Mouse (Mus musculus) spleen, postnatal 10 days (tissue): ENCODE measurements around the gene Sema6d.

Experiments
- DNase-seq, 2 experiments: peaks; one replicate each; pipeline ENCODE4 v3.0.0; 2021 to 2022; ENCODE audit warnings: low spot score in 2 of 2

Gene Sema6d

DNA sequence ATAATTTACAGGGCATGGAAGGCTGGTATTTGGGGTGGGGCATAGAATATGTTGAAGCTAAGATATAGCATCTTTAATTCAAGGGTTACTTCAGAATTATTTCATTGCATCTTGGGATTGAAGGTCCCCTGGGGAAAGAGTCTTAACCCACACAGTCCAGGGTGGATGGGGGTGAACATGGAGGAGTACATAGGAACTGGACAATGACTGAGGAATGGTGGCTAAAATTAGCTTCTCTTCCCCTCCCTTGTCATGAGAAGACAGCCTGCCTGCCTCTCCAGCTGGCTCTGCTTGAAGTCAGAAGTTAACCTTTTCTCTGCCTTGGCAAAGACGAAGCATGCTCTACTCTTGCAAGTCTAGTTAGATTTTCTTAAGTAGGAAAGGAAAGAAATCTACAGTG, 377.7 kb downstream of the Sema6d start:
- DNase-seq: no peak

DNA sequence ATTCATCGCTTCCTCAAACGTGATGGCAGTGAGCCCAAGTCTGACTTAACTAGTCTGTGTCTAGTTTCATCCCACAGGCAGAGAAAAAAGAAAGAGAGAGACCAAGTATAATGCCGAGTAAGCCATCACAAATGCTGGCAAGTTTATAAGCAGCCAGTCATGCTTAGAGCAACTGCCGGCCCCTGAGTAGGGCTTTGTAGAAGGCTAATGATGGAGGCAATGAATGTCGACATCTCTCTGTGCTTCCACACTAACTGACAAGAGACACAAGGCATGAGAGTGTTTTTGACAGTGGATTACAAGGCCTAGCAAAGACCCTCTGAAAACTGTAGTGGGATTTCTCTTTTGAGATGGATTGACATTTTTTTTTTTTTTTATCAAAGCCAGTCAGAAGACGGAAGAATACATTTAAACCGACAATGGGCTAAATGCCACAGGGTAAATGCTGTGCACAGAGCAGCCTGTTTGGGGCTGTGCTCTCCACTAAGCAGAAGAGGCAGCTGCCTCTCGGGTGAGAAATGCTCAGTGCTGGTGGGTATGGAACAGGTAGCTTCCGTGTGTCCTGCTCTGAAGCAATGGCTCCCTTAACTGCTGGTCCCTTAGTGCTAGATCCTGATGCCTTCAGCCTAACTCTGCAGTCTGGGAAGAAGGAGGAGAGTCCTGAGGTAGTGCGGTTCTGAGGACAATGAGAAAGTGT, 380.7 kb downstream of the Sema6d start:
- no peak for DNase-seq

DNA sequence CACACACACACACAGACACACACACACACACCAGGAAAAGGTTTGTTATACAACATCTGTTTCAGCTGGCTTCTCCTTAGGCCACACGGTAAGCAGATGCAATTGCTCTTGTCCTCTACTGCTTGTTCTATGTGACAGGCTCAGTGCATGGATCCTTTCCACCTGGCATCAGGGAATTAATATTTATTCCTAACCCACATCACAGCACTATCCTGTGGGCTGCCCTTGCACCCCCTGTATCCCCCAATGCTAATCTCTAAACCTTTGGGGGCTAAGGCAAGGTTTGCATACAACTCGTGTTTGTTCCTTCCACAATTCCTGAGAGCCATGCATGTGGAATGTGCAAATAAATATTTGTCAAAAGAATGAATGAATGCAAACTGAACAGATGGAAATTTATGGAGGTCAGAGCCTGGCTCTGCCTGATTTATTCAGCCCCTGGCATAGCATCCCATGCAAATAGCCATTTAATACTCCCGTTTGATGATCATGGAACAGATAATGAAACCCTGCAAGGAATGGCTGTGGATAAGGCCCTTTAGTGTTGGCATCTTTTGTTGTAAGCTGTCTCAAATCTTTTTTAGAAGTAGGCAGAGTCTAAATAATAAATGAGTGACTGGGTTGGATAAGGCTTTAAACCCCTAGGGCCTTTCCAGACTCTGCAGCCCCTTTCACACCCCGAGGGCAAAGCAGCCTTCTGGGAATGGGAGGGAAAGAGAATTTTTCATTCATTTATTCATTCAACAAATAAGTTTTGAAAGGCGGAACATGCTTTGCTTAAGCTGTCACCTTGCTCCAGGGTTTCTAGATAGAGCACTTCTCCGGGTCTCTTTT, 383.1 kb downstream of the Sema6d start:
- DNase-seq: no peak

DNA sequence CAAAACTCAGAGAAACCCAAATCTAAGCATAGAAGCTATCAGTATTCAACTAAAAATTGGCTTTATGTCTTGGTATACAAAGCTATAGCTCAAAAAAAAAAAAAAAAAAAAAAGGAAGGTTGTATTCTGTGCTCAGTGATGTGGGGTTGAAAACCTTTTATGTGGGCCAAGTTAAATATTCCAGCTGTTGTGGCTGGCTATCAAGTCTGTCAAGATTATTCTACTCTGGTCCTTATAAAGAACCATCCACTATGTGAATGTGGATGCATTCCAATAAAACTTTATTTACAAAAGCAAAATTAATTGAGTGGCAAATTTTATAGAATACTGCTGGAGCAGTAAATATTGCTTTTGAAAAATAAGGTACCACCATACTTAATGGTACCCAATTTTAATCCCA, 388.1 kb downstream of the Sema6d start:
- no peak for DNase-seq

DNA sequence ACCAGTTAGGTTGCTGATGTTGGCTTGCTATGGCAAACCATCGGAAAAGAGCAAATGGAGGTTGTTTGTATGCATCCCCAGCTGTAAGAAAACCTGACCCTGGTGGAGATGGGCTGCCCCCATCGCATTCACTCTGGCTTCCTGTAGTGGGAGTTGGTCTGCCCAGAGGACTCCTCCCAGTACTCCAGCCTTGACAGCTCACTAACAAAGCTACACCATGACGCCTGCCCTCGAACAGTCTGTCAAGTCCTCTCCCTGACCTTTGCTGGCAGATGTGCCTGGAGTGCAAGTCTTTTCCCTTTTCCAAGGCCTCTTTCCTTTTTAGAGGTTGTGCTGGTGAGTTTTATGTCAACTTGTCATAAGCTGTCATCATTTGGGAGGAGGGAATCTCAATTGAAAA, 388.8 kb downstream of the Sema6d start:
- no peak for DNase-seq

DNA sequence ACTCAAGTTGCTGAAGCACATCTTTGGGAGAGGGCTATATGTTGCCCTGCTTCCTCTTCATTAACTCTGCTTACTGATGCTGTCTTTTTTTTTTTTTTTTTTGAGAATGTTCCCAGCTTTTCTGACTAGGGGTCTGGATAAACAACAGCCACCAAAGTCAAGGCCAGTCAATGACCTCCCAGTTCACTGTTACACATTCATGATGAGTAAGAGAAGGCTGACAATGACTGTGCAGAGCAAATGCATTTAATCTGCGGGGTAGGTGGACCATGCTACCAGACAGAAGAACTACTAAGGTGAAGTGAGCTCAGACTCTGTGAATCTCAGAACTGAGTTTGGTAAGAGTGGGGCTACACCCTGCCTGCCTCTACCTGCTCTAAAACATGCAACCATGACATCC, 396.0 kb downstream of the Sema6d start:
- DNase-seq: no peak

DNA sequence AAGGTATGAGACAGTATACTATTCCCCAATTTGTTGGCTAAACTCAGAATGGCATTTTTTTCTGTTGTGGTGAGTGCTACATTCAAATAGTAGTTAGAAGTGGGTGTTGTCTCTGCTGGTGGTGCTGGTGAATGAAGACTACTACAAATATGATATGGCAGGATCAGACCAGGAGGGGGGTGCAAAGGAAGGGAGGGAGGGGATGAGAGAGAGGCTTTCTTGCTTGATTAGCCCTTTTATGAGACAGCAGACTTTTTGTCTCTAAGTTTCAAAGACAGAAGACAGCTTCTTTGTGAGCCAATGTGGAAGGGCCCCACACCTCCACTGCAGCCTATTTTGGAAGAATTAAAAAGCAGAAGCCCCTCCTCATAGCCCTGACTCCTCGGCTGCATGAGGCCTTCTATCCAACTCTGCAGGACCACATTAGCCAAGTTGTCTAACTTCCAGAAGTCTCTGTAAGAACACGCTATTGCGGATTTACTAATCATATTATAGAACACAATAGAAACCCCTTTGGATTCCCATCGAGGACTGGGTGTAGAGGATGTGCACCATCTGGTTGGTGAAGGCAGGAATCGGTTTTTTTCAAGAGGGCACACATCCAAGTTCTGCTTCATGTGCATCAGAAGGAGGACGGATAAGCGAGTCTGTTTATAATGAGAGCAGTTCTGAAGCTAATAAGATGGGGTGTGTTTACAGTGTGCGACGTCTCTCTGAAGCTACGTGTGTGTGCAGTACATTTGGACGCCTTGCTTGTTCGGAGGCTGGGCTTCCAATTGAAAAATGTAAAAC, 400.4 kb downstream of the Sema6d start:
- no peak for DNase-seq

DNA sequence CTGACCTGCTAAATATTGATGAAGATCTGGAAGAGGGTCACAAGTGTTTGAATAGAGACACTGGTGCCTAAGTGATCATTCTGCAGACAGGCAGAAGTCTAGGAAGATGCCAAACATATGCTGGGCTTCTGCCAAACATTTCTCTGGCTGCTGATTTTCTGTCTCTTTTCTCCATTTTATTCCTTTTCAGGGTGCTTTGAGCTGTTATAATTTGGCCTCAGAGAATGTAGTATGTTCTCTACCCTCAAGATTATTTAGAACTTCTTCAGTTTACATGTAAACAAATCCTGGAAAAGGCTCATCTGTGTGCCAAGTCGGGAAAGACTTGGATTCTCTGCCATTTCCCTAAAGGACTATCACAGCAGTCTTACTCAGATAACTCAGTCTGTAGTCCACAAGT, 406.0 kb downstream of the Sema6d start:
- no peak for DNase-seq

DNA sequence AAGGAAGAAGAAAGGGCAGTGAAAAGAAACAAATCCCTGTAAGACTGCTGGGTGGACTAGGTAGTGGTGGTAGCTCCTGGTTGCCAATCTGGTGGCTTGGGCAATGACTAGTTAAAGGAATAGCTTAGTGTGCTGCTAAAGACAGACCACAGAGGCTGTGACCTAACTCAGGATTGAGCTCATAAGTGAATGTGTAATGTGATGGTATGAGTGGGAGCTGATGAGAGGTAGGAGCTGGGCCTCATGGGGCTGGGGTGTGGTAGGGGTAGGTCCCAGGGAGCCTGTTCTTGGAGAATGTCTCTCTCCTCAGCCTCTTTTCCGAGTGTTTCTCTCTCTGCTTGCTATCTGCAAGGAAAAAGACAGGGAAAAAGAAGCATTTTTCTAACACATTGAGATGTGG, 409.9 kb downstream of the Sema6d start:
- no peak for DNase-seq

DNA sequence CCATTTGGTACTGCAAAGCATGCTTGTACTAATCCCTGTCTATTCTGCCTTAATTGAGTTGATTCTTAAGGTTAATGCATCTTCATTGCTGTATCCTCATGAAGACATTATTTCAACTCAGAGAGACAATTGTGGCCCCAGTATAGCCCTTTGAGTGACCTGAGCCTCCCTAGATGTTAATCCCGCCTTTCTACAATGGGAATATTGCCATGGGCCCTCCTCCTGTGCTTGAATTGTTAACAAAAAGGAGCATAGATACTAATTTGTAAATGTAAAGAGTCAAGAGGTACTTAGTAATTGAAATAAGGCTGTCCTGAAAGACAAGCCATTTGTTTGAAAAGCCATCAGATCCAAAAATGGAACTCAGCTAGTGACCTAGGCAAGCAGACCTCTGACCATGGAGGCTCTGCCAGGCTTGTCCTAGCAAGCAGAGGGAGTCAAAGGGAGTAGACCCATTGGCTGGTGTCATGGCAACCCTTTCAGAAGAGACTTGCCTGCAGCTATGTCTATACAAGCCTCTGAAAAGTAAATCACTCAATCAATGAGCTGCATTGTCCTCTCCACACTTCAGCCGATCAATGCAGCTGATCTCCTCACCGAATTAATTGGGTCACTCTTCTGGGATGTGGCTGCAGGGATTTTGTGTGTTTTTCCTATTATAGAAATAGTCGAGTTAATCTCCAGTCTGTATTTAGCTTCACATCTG, 416.2 kb downstream of the Sema6d start:
- no peak for DNase-seq

DNA sequence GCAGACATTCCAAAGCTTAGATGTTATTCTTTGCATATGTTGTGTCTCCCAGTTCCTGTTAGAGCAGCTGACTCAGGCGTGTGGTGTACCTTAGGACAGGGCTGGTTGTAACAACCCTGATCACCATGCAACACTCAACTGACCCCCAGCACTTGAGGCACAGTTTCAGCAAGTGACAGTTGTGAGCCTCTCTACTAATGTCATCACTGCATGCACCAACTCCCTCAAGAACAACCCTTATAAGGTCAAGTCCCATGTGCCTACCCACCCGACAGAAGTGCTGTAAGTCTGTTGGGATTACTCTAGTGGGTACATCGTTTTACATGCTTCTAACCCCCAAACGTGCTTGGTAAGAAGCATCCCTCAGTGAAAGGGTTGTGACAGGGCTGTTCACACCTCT, 418.0 kb downstream of the Sema6d start:
- DNase-seq: no peak

DNA sequence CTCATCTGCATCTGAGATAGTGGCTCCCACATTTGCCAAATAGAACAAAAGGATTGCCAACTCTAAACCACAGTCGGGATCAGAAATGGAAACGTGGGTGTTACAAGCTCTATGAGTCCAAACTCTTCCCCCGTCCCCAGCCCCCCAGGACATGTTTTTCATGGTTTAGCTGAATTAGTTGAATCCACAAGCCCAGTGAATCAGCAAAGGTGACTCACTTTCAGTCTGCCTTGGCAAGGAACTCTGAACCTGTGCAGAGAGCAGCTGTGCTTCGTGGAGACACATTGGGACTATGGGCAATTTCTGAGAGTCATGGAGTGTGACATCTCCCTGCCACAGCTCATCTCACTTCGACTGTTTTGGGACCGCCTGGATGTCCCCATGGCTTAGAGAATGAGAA, 419.7 kb downstream of the Sema6d start:
- no peak for DNase-seq

DNA sequence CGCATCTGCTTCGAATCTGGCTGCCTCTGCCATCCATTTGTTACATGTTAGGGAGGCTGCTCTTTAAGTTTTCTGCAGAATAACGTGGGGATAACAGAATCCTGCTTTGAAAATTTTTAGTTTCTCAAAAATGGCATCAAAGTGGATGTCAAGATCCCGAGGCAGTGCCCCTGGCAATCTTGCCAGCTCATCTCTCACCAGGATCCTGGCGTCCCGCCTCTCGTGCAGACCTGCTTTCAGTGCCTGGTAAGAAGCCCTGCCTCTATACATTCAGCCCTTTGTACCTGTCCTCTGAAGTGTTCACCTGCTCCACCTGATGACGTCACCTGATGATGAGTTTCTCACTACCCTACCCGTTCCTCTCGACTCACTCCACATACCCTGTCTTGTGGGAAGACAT, 422.1 kb downstream of the Sema6d start:
- no peak for DNase-seq

DNA sequence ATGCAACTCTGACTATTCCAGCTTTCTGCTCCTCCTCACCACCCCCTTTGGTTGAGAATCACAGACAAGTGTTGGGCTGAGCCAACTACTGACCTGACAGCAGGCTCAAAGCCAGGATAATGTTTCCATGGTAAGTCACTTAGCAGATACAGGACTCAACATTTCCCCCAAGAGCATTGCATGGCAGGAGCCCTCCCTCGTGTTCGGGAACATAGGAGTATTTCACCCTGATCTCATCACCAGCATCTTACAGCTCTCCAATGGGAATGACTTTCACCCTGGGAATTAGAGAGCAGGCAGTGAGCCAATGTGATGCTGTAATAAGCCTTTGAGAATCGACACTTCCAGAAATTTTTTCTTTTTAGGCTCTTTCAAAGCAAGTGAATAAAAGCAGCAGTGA, 432.7 kb downstream of the Sema6d start:
- DNase-seq: no peak

DNA sequence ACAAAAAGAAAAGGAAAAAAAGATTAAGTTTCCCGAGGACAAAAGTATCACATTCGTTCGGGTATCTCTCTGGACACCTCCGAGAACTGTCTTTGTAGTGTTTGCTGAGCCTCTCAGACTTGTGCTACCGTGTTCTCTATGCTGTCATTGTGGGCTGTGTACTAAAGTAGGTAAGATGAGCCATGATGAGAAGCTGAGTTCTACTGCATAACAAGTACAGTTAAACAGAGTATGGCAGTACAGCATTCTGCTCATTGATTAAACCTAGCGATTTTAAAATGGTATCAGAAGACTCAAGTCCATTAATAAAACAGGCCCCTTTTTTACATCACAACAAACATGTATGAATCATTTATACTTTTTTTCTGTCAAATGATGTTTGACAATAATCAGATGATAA, 433.9 kb downstream of the Sema6d start:
- DNase-seq: no peak

DNA sequence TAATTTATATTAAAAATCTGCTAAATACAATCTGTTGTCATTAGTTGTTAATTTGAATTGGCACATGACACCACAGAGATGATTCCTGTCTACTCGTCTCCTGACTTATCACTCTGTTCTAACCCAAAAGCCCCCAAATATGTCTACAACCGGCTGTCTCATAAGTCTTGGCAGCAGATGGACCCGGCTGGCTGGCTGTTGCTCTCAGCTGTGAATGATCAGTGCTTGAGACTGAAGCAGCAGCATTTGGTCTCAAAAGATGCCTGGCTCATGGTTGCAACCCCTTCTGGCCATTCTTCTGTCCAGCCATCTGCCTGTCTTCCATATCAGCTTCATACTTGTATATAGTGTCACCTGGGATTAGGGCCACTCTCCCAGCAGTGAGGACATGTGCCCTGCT, 434.4 kb downstream of the Sema6d start:
- no peak for DNase-seq

DNA sequence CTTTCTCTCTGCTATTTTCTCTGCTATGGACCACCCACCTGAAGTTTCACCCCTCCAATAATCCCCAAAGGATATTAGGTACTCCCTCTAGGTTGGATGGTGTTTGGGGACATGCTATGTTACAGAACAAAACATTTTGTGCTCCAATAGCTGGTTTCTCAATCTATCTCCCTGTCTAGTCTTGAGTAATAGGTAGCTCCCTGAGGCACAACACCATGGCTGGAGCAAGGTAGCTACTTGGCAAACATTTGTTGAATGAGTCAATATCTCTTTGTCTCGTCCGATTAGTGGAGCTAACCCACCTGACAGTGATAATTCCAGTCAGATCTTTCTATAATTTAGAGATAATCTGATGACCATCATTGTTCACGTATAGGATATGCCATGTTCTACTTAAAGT, 437.9 kb downstream of the Sema6d start:
- no peak for DNase-seq

DNA sequence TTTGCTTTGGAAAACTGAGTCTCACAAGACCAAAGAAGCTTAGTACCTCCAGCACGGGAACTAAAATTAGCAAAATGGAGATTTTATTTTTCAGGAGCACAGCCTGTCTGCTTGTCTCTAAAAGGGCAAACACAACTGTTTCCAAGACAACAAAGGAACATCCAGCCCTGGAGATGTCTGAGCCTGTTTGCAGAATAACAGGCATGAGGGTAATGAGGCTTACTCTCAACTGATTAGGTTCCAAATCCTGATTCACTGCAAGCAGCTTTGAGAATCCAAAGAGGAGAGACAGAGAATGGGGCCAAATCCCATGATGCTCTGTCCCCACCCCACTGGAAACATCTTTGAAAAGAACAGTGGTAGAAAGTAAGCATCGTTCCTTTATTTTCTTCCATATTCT, 440.7 kb downstream of the Sema6d start:
- no peak for DNase-seq

DNA sequence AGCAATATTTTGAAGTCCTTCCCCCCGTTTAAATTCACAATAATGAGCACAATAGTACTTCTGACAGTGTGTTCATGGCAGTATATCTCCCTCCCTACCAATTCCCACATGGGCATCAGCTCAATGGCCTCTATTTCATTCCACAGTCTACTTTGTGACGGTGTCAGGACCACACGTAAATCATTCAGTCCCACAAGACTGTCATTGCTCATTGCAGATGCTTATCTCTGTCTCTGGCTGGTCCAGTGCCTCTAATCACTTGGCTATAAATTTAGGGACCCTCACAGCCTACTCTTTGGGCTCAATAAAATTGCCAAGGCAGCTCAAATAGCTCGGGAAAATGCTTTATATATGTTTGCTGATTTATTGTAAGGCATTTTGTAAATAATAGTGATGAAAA, 441.3 kb downstream of the Sema6d start:
- no peak for DNase-seq

DNA sequence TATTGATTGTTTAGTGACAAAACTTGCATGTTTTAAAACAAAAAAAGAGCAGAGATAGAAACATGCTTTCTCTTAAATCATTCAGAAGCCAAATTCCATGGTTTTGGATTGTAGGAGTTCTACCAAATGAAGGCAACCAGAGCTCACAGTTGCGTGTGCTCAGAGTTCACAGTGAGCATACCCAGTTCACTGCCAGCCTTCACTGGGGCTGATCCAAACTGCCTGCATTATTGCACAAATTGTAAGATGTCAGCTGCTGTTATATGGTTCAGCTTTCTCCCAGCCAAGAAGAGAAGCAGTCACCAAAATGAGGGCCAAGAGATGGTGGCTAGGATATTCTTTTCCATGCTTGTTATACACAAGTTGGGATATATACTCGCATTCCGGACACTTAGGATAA, 443.1 kb downstream of the Sema6d start:
- no peak for DNase-seq

DNA sequence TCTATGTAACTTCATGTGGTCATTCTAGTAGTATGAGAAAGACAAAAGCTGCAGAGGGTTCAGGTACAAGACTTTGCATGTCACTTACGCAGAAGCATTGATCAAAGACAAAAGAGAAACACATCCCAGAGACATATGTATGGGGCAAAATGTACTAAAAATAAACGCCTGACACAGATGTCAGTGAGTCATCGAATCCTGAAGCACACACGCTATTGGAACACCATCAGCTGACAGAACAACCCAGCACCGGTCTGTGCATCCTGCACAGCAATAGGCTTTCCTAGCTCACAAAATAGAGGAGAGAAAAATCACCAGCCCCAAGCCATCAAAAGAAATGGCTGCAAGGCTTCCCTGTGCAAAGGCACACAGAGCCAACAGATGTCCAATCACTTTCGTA, 443.8 kb downstream of the Sema6d start:
- no peak for DNase-seq

DNA sequence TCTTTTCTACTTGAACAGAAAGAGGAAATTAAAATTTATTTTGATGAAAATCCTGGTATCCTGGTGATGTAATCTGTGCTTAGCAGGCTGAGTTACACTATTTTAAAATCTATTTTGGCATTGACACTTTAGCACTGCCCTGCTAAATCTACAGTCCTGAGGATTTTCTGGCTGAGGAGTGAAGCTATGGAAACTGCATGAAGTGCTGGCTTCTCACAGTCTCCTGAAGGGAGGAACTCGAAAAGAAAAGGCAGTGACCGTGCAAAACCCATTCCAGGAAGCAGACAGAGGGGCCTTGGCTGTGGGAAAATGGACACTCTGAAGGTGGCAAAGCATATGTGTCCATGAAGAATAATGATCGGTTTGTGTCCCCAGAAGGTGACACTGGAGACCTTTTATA, 460.5 kb downstream of the Sema6d start:
- no peak for DNase-seq
